Mouse (Mus musculus): Measurements from ENCODE around the gene Wdr35. TPM values are rescaled to one million over a fixed set of nuclear protein-coding genes. Genes with fewer than 3 reads are reported as not detected.
A peak's percentile ranks its signal among the peaks of the same experiment; 100 is the strongest.

Gene Wdr35
- polyA plus RNA-seq, 2 experiments: 17.8 to 18.8 TPM

- WGBS: 89% methylated on average over 3 of the region's 3 CpGs
These were observed 1.4 kb downstream of the Wdr35 start for GRCm38 (mm10) chr12:8975076-8975475.

GRCm38 (mm10) chr12:8993231-8993630, 19.5 kb downstream of the Wdr35 start:
- H3K9ac ChIP-seq (ENCODE audit: low read depth, low read length, severe bottlenecking): no peak overlapping the region
- DNase-seq (ENCODE audit: low spot score) (no peak), ATAC-seq (ENCODE audit: low FRiP score, low read depth) (no peak)
- no peaks in the 10 kb centered on the region for H3K4me1 ChIP-seq (ENCODE audit: control insufficient read depth, insufficient read depth, low read length)
- no peaks in the 10 kb centered on the region for H3K9me3 ChIP-seq (ENCODE audit: control insufficient read depth, low read length)
- no peak for TF ChIP-seq POLR2A (IDR thresholded peaks at IDR 0.05; ENCODE audit: borderline replicate concordance, extremely low read depth, insufficient read depth, insufficient read length)
- H3K27ac ChIP-seq (replicated peaks; ENCODE audit: low read depth, low read length): no peak overlapping the region
- no peak overlapping the region for H3K4me3 ChIP-seq (replicated peaks; ENCODE audit: low read length)
- H3K27me3 ChIP-seq (ENCODE audit: control insufficient read depth, insufficient read depth, low read length): no peaks in the 10 kb centered on the region
- 79% methylated on average over 8 of the region's 8 CpGs for WGBS
- no peak overlapping the region for H3K4me2 ChIP-seq (replicated peaks; ENCODE audit: low read depth, low read length, severe bottlenecking)
- peaks cover 16% of the 10 kb centered on the region for H3K36me3 ChIP-seq (ENCODE audit: control insufficient read depth, insufficient read depth, low read length)

More at GRCm38 (mm10) chr12:8975076-8975475, 1.4 kb downstream of the Wdr35 start:
- Histone ChIP-seq H3K4me3 (replicated peaks; ENCODE audit: low read length) (no peak overlapping the region), H3K27ac (replicated peaks; ENCODE audit: low read depth, low read length) (no peak overlapping the region), H3K9me3 (ENCODE audit: control insufficient read depth, low read length) (no peaks in the 10 kb centered on the region), H3K4me2 (replicated peaks; ENCODE audit: low read depth, low read length, severe bottlenecking) (peak overlapping the region; percentile 88; the same call in 1 of the 2 replicates), H3K36me3 (ENCODE audit: control insufficient read depth, insufficient read depth, low read length) (peaks cover 16% of the 10 kb centered on the region; the same call in 1 of the 2 replicates), H3K4me1 (ENCODE audit: control insufficient read depth, insufficient read depth, low read length) (peaks cover 4% of the 10 kb centered on the region), H3K9ac (ENCODE audit: low read depth, low read length, severe bottlenecking) (no peak overlapping the region), H3K27me3 (ENCODE audit: control insufficient read depth, insufficient read depth, low read length) (no peaks in the 10 kb centered on the region)
- ATAC-seq (ENCODE audit: low FRiP score, low read depth): no peak
- DNase-seq (ENCODE audit: low spot score): no peak
- no peak for TF ChIP-seq POLR2A (IDR thresholded peaks at IDR 0.05; ENCODE audit: borderline replicate concordance, extremely low read depth, insufficient read depth, insufficient read length)

GRCm38 (mm10) chr12:8998318-8998717, 24.6 kb downstream of the Wdr35 start:
- Histone ChIP-seq H3K27me3 (ENCODE audit: control insufficient read depth, insufficient read depth, low read length) (no peaks in the 10 kb centered on the region), H3K36me3 (ENCODE audit: control insufficient read depth, insufficient read depth, low read length) (peaks cover 7% of the 10 kb centered on the region; the same call in 1 of the 2 replicates), H3K9ac (ENCODE audit: low read depth, low read length, severe bottlenecking) (no peak overlapping the region), H3K4me3 (replicated peaks; ENCODE audit: low read length) (no peak overlapping the region), H3K4me1 (ENCODE audit: control insufficient read depth, insufficient read depth, low read length) (no peaks in the 10 kb centered on the region), H3K4me2 (replicated peaks; ENCODE audit: low read depth, low read length, severe bottlenecking) (no peak overlapping the region), H3K27ac (replicated peaks; ENCODE audit: low read depth, low read length) (no peak overlapping the region), H3K9me3 (ENCODE audit: control insufficient read depth, low read length) (no peaks in the 10 kb centered on the region)
- DNase-seq (ENCODE audit: low spot score) (no peak), ATAC-seq (ENCODE audit: low FRiP score, low read depth) (no peak)
- TF ChIP-seq POLR2A (IDR thresholded peaks at IDR 0.05; ENCODE audit: borderline replicate concordance, extremely low read depth, insufficient read depth, insufficient read length): no peak
- WGBS: 89% methylated on average over 4 of the region's 4 CpGs

GRCm38 (mm10) chr12:9002038-9002648, 28.5 kb downstream of the Wdr35 start:
- ATAC-seq (ENCODE audit: low FRiP score, low read depth) (no peak), DNase-seq (ENCODE audit: low spot score) (peak; percentile 95)
- no peak overlapping the region for H3K4me3 ChIP-seq (replicated peaks; ENCODE audit: low read length)
- no peak for TF ChIP-seq POLR2A (IDR thresholded peaks at IDR 0.05; ENCODE audit: borderline replicate concordance, extremely low read depth, insufficient read depth, insufficient read length)
- 11% methylated on average over 5 of the region's 5 CpGs for WGBS
- H3K36me3 ChIP-seq (ENCODE audit: control insufficient read depth, insufficient read depth, low read length): peaks cover 3% of the 10 kb centered on the region; the same call in 1 of the 2 replicates
- H3K27ac ChIP-seq (replicated peaks; ENCODE audit: low read depth, low read length): no peak overlapping the region
- no peaks in the 10 kb centered on the region for H3K9me3 ChIP-seq (ENCODE audit: control insufficient read depth, low read length)
- H3K27me3 ChIP-seq (ENCODE audit: control insufficient read depth, insufficient read depth, low read length): no peaks in the 10 kb centered on the region
- H3K4me2 ChIP-seq (replicated peaks; ENCODE audit: low read depth, low read length, severe bottlenecking): no peak overlapping the region
- no peak overlapping the region for H3K9ac ChIP-seq (ENCODE audit: low read depth, low read length, severe bottlenecking)
- no peaks in the 10 kb centered on the region for H3K4me1 ChIP-seq (ENCODE audit: control insufficient read depth, insufficient read depth, low read length)

- TF ChIP-seq POLR2A (IDR thresholded peaks at IDR 0.05; ENCODE audit: borderline replicate concordance, extremely low read depth, insufficient read depth, insufficient read length): no peak
- Histone ChIP-seq H3K27me3 (ENCODE audit: control insufficient read depth, insufficient read depth, low read length) (no peaks in the 10 kb centered on the region), H3K9me3 (ENCODE audit: control insufficient read depth, low read length) (no peaks in the 10 kb centered on the region), H3K4me1 (ENCODE audit: control insufficient read depth, insufficient read depth, low read length) (no peaks in the 10 kb centered on the region), H3K9ac (ENCODE audit: low read depth, low read length, severe bottlenecking) (no peak overlapping the region), H3K36me3 (ENCODE audit: control insufficient read depth, insufficient read depth, low read length) (peaks cover 17% of the 10 kb centered on the region; the same call in 1 of the 2 replicates), H3K4me3 (replicated peaks; ENCODE audit: low read length) (no peak overlapping the region), H3K27ac (replicated peaks; ENCODE audit: low read depth, low read length) (no peak overlapping the region), H3K4me2 (replicated peaks; ENCODE audit: low read depth, low read length, severe bottlenecking) (no peak overlapping the region)
- WGBS: 53% methylated on average over 4 of the region's 4 CpGs
- DNase-seq (ENCODE audit: low spot score): no peak
- no peak for ATAC-seq (ENCODE audit: low FRiP score, low read depth)
These were observed 33.5 kb downstream of the Wdr35 start for GRCm38 (mm10) chr12:9007146-9007545.

Data from limb, embryonic 14.5 days (tissue).